Mouse (Mus musculus) kidney, adult 2 months (tissue): ENCODE measurements at regions not wholly inside any gene's neighbourhood (a gene's known extent, or its start where the extent isn't known, plus 50 kb on each side); places are given as distances from the start of the nearest gene placed in this dataset.

Experiments
- DNase-seq: peaks from one replicate; pipeline ENCODE4 v3.0.0; 2021
- H3K27ac ChIP-seq: fragments of 200-500 bp; 2 replicates; pipeline ENCODE4 v1.5.1; 2012; ENCODE audit warnings: low read depth, low read length, control low read depth, inconsistent platforms; ENCODE audit not compliant: insufficient read depth
- H3K27me3 ChIP-seq: fragments of 200-500 bp; replicated peaks from 2 replicates; pipeline ENCODE4 v1.6.1; 2012; ENCODE audit warnings: mild to moderate bottlenecking, moderate library complexity, low read length, inconsistent platforms; ENCODE audit not compliant: control insufficient read depth, insufficient read depth
- H3K36me3 ChIP-seq: fragments of 200-500 bp; 2 replicates; pipeline ENCODE4 v1.6.1; 2012; ENCODE audit warnings: mild to moderate bottlenecking, moderate library complexity, low read length, inconsistent platforms; ENCODE audit not compliant: control insufficient read depth, insufficient read depth
- H3K4me1 ChIP-seq: fragments of 200-500 bp; 2 replicates; pipeline ENCODE4 v1.6.1; 2011; ENCODE audit warnings: low read length; ENCODE audit not compliant: control insufficient read depth, insufficient read depth
- H3K4me3 ChIP-seq: fragments of 200-500 bp; 2 replicates; pipeline ENCODE4 v1.5.1; 2011; ENCODE audit warnings: mild to moderate bottlenecking, low read depth, low read length, control low read depth; ENCODE audit not compliant: insufficient read depth
- CTCF ChIP-seq: fragments of 200-500 bp; conservative IDR thresholded peaks from 2 replicates; pipeline ENCODE4 v1.5.1; 2011; ENCODE audit warnings: low read depth, mild to moderate bottlenecking, control low read depth, low read length, moderate library complexity, mixed read lengths; ENCODE audit not compliant: insufficient read depth, insufficient read length
- POLR2A ChIP-seq: fragments of 200-500 bp; IDR thresholded peaks from one replicate; pipeline ENCODE4 v1.6.1; 2011; ENCODE audit warnings: low read depth, low read length, control low read depth
- WGBS: fragments of 180-500 bp; shearing (Covaris S2); methylation state at CpG from one replicate; pipeline ENCODE4 v1.1.7; 2018; 5-methylcytosine and 5-hydroxymethylcytosine counted together

DNA sequence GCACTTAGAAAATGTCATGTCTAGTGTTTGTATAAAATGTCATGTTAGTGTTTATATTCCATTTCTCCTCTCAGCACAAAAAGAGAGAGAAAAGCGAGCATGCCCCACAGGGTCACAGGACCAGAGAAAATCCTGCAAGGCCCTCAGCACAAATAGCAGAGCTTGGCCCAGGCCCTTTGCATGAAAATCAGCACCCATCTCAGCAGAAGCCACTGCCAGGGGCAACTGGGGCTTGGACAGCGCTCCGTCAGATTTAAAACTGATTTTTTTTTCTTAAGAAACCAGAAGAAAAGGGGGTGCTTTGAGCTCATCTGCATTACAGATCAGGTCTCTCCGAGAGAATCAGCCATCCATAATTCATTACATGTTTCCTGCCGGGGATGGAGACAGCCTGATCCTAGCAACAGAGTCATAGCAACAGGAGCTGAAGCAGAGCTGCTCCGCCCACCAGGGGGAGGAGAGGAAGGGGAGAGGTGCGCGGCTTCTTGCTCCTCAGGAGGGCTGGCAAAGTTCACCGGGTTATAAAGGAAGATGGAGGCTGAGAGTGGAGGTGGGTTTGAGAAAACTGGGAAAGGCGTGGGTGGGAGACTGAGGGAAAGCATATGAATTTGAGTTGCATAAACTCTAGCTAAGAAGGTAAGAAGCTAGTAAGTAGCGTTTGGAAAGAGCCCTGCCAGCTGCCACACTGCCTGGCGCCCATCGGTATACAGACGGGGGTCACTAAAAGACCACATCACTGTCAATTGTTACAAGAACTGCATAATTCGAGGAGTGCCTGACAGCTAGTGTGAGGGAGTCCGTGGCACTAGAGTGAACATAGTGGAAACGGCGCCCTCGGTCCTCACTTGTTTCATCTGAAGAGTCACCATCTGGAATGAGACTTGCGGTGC, 170.9 kb upstream of the Rapgef5 start:
- TF ChIP-seq CTCF (no peak), POLR2A (no peak)
- Histone ChIP-seq H3K27me3 (no peaks in the 10 kb centered on the region), H3K36me3 (no peaks in the 10 kb centered on the region), H3K4me3 (no peak overlapping the region), H3K27ac (no peak overlapping the region), H3K4me1 (no peaks in the 10 kb centered on the region)
- DNase-seq, result no peak
- WGBS, result 29% methylated on average over 20 of the region's 20 CpGs

DNA sequence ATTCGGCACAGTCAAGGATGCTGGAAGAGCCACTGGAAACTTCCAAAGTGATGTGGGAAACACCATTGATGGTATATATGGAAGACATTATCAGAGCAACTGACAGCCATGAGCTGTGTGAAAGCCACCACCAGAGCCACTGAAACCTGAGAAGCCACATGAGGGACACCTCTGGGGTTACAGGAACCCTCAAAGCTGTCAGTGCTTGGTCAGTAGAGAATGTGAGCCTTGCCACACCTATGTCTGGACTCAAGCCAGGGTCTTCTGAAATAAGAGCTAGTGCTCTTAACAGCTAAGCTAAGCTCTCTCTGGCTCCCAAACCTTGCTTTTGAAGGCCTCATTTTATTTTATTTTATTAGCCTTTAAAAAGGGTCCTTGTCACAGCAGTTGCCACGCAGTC, 170.2 kb upstream of the Rapgef5 start:
- Histone ChIP-seq H3K27me3 (no peaks in the 10 kb centered on the region), H3K4me1 (no peaks in the 10 kb centered on the region), H3K4me3 (no peak overlapping the region), H3K27ac (no peak overlapping the region), H3K36me3 (no peaks in the 10 kb centered on the region)
- no peak for TF ChIP-seq CTCF
- TF ChIP-seq POLR2A, result no peak
- DNase-seq, result no peak
- WGBS, result 94% methylated on average over 2 of the region's 2 CpGs

DNA sequence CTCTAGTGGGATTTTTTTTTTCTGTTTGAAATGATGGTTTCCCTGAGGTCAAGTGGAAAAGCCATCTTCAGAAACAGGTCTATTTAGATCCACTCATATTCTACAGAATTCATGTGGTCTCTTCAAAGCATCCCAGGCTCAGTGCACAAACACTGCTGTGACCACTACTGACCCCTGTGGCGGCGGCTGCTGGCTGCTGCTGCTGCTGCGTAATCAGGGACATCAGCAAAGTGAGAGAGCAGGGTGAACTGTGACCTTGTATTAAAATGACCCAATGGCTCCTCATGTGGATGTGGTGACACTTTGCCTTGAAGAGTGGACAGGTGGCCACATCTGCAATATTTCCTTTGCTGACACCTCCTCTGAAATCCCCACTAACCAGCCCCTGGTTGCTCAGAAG, 169.1 kb upstream of the Rapgef5 start:
- Histone ChIP-seq H3K36me3 (no peaks in the 10 kb centered on the region), H3K4me1 (no peaks in the 10 kb centered on the region), H3K4me3 (no peak overlapping the region), H3K27ac (no peak overlapping the region), H3K27me3 (no peaks in the 10 kb centered on the region)
- TF ChIP-seq POLR2A, result no peak
- 66% methylated on average over 3 of the region's 3 CpGs for WGBS
- DNase-seq, result no peak

DNA sequence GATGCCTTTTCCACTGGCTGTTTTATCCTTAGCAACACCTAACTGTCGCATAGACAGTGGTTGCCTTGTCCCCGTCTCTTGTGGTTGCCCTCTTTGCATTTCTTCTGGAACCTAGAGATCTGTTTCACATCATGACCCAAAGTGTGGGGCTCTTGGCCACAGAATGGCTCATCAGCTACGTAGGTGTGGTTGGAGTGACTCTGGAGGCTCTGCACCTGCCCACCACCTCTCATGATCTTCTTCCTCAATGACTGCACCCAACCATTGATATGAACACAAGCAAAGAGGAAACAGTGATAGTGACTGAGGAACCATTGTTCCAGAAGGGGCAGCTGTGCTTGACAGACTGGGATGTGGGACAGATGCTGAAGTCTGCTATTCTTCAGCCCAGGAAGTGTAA, 167.8 kb upstream of the Rapgef5 start:
- Histone ChIP-seq H3K27ac (no peak overlapping the region), H3K4me3 (no peak overlapping the region), H3K27me3 (no peaks in the 10 kb centered on the region), H3K36me3 (no peaks in the 10 kb centered on the region), H3K4me1 (no peaks in the 10 kb centered on the region)
- WGBS, result 94% methylated on average over 3 of the region's 3 CpGs
- no peak for DNase-seq
- TF ChIP-seq CTCF (no peak), POLR2A (no peak)

DNA sequence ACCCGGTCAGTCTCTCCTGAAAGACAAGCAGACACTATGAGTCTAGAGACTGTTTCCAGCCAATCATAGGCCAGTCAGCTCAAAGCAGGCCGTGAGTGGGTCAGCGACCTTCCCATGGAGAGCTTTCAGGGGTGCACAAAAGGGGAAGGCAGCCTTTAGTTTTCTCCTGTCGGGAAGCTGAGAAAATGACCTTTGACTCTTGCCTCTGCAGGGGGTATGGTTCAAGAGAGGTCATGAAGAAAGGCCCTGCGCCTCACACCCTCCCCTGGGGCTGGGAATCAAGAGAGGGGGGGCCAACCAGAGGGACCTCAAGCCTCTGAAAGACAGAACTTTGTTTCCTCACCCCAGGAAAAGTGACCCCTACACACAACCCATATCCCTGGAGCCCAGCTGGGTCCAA, 164.4 kb upstream of the Rapgef5 start:
- 33% methylated on average over 5 of the region's 5 CpGs for WGBS
- TF ChIP-seq CTCF, result no peak
- no peak for TF ChIP-seq POLR2A
- DNase-seq, result peak; percentile 48

DNA sequence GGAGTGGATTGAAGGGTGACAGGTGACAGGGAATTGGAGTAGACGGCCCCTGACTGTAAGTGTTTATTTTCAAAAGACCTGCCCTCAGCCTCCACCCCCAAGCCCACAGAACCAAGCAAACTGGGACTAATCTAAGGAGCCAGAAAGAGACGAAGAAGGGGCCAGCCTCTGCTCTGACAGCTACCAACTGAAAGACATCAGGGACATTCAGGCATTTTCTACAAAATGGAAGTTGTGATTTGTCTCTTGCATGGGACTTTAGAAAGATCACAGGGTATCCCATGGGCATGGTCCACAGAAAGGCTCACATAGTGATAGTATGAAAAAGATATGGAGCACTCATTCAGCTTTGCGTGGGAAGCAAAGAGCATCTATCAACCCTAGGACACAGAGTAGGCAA, 163.8 kb upstream of the Rapgef5 start:
- Histone ChIP-seq H3K4me3 (no peak overlapping the region), H3K27me3 (no peaks in the 10 kb centered on the region), H3K4me1 (no peaks in the 10 kb centered on the region), H3K36me3 (no peaks in the 10 kb centered on the region), H3K27ac (no peak overlapping the region)
- DNase-seq, result no peak
- WGBS, result 80% methylated on average over 3 of the region's 3 CpGs
- TF ChIP-seq POLR2A, result no peak
- no peak for TF ChIP-seq CTCF

More for the DNA sequence above, 164.4 kb upstream of the Rapgef5 start:
- Histone ChIP-seq H3K27ac (no peak overlapping the region), H3K36me3 (no peaks in the 10 kb centered on the region), H3K27me3 (no peaks in the 10 kb centered on the region), H3K4me1 (no peaks in the 10 kb centered on the region), H3K4me3 (no peak overlapping the region)

DNA sequence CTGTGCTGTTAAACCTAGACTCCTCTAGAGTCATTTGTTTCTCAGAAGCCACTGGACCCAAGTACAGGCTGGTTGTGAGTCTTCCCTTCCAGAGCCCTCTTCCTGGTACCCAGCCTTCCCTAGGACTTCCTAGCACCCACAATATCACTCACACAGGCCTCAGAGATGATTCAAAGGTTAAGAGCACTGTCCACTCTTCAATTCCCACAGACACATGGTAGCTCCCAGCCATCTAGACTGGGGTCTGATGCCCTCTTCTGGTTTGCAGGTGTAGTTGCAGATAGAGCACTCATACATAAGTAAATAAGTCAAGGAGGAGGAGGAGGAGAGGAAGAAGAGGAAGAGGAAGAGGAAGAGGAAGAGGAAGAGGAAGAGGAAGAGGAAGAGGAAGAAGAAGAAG, 163.3 kb upstream of the Rapgef5 start:
- peak; percentile 23 for DNase-seq
- no peak for TF ChIP-seq POLR2A
- TF ChIP-seq CTCF, result peak; percentile 51

DNA sequence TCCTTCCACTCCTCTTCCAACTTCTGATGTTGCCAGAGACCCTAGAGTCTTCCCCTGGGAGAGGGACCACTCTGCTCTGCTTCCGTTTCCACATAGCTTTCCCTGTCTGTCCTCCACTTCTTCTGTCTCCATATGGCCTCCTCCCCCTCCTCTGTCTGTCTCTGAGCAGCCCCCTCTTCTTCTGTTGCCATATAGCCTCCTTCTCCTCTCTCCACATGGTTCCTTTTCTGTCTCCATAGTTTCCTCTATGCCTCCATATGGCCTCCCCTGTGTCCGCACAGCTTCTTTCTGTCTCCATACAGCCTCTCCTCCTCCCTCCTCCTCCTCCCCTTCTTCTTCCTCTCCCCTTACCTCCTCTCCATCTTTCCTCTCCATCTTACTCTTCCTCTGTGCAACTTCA, 158.5 kb upstream of the Rapgef5 start:
- WGBS, result 90% methylated on average over 2 of the region's 2 CpGs
- no peaks in the 10 kb centered on the region for H3K27me3 ChIP-seq
- DNase-seq, result no peak
- H3K4me3 ChIP-seq, result no peak overlapping the region
- H3K36me3 ChIP-seq, result no peaks in the 10 kb centered on the region
- no peak overlapping the region for H3K27ac ChIP-seq
- TF ChIP-seq CTCF (no peak), POLR2A (no peak)
- no peaks in the 10 kb centered on the region for H3K4me1 ChIP-seq

More for the DNA sequence above, 163.3 kb upstream of the Rapgef5 start:
- Histone ChIP-seq H3K4me3 (no peak overlapping the region), H3K27me3 (no peaks in the 10 kb centered on the region), H3K4me1 (no peaks in the 10 kb centered on the region), H3K27ac (no peak overlapping the region), H3K36me3 (no peaks in the 10 kb centered on the region)
